Mouse (Mus musculus) liver, embryonic 13.5 days (tissue): ENCODE data around the gene Clec14a. TPM values are rescaled to one million over a fixed set of nuclear protein-coding genes. Genes with fewer than 3 reads are reported as not detected.

Experiments used
- ATAC-seq: fragments of 200-750 bp; cut with Nextera tagmentation; 2 replicates; pipeline ENCODE4 v1.8.0; 2017; ENCODE audit warnings: low read depth, mild to moderate bottlenecking, moderate number of reproducible peaks, moderate library complexity
- DNase-seq: peaks from one replicate; pipeline ENCODE4 v3.0.0; 2022
- H3K27ac ChIP-seq: fragments of 300-500 bp; sonication (generic); 2 replicates; pipeline ENCODE4 v1.5.1; 2015; ENCODE audit warnings: moderate library complexity, mild to moderate bottlenecking, inconsistent platforms
- H3K27me3 ChIP-seq: fragments of 300-500 bp; sonication (generic); 2 replicates; pipeline ENCODE4 v1.6.1; 2015; ENCODE audit warnings: mild to moderate bottlenecking, inconsistent platforms
- H3K36me3 ChIP-seq: fragments of 300-500 bp; sonication (generic); 2 replicates; pipeline ENCODE4 v1.6.1; 2015; ENCODE audit warnings: mild to moderate bottlenecking, inconsistent platforms
- H3K4me1 ChIP-seq: fragments of 300-500 bp; sonication (generic); replicated peaks from 2 replicates; pipeline ENCODE4 v1.6.1; 2015; ENCODE audit warnings: inconsistent platforms
- H3K4me2 ChIP-seq: fragments of 300-500 bp; sonication (generic); 2 replicates; pipeline ENCODE4 v1.6.1; 2015; ENCODE audit warnings: inconsistent platforms, mild to moderate bottlenecking, moderate library complexity
- H3K4me3 ChIP-seq: fragments of 300-500 bp; sonication (generic); replicated peaks from 2 replicates; pipeline ENCODE4 v1.5.1; 2015; ENCODE audit warnings: mild to moderate bottlenecking, inconsistent platforms
- H3K9ac ChIP-seq: fragments of 300-500 bp; sonication (generic); 2 replicates; pipeline ENCODE4 v1.6.1; 2015; ENCODE audit warnings: mild to moderate bottlenecking, inconsistent platforms
- H3K9me3 ChIP-seq: fragments of 300-500 bp; sonication (generic); replicated peaks from 2 replicates; pipeline ENCODE4 v1.6.1; 2016; ENCODE audit warnings: inconsistent platforms
- WGBS: fragments of 180-500 bp; shearing (Covaris S2); methylation state at CpG from one replicate; pipeline ENCODE4 v1.1.7; 2015; ENCODE audit not compliant: insufficient replicate concordance; 5-methylcytosine and 5-hydroxymethylcytosine counted together
- polyA plus RNA-seq: library from polyadenylated mRNA; unstranded; fragments of >200 nt; fragmentation: Nextera tagmentation; extraction: Ambion mirVana; gene quantifications from 2 replicates; pipeline ENCODE4 v1.2.1, GENCODE M21; 2015

Gene Clec14a
- polyA plus RNA-seq, 1 experiment from 2014 or later, result 4.2 TPM

DNA sequence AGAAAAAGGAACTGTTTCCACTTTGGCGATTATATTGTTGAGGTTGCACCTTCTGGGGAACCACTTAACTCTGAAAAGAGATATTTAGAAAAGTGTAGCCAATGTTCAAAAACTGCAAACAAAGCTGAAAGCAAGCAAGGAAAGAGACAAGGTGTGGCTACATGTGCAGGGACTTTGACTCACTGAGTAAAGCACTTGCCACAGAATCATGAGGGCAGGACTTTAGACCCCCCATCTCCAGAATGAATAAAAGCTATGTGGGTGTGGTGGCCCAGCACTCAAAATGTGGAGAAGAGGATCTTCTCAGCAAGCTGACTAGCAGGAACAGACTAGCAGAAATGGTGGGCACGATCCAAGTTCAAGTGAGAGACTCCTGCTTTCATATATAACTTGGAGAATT lies 36.6 kb downstream of the Clec14a start:
- Histone ChIP-seq H3K9ac (no peak overlapping the region), H3K27me3 (no peaks in the 10 kb centered on the region), H3K9me3 (no peaks in the 10 kb centered on the region), H3K36me3 (no peaks in the 10 kb centered on the region), H3K4me3 (no peak overlapping the region), H3K4me1 (no peaks in the 10 kb centered on the region), H3K27ac (no peak overlapping the region), H3K4me2 (no peak overlapping the region)
- 56% methylated on average over 2 of the region's 2 CpGs for WGBS
- DNase-seq, result no peak
- ATAC-seq, result no peak

DNA sequence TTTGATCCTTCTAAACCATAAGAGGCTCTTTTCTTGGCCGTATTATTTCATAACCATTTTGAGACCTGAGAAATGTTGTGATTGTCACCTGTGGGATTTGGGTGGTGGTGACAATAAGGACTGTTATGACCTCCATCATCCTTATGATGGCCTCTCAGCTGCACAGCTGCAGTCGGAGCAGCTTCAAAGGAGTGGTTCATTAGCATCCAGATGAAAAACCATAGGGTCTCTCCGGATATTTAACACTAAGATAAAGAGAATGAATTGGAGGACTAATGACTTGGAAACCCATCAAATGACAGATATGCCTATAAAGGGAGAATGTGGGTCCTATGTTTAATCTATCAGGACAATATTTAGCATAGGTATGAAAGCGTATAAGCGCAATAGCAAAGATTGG lies 43.4 kb downstream of the Clec14a start:
- Histone ChIP-seq H3K4me2 (no peak overlapping the region), H3K4me1 (no peaks in the 10 kb centered on the region), H3K36me3 (no peaks in the 10 kb centered on the region), H3K4me3 (no peak overlapping the region), H3K9ac (no peak overlapping the region), H3K27ac (no peak overlapping the region), H3K27me3 (no peaks in the 10 kb centered on the region), H3K9me3 (no peaks in the 10 kb centered on the region)
- no peak for ATAC-seq
- WGBS, result 79% methylated on average over 5 of the region's 5 CpGs
- DNase-seq, result no peak

DNA sequence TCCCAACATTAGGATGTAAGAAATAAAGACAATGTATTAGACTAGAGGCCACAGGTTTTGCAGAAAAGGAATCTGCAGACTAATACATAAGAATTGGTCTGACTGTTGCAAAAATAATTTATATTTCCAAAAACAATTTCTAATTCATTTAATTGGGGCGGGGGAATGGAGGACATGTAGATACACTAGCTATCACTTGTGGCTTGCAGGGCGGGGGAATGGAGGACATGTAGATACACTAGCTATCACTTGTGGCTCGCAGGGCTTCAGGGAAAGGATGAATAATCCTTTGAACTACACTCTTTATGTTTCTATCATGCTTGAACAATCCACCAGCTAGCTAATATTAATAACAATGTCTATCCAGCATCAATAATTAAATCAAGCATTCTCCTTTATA lies 50.0 kb downstream of the Clec14a start:
- ATAC-seq (no peak), DNase-seq (no peak)
- H3K27me3 ChIP-seq, result peaks cover 10% of the 10 kb centered on the region
- WGBS, result 72% methylated on average over 3 of the region's 3 CpGs
- H3K4me2 ChIP-seq, result no peak overlapping the region
- no peaks in the 10 kb centered on the region for H3K4me1 ChIP-seq
- H3K9me3 ChIP-seq, result no peaks in the 10 kb centered on the region
- no peak overlapping the region for H3K4me3 ChIP-seq
- no peak overlapping the region for H3K9ac ChIP-seq
- no peak overlapping the region for H3K27ac ChIP-seq
- H3K36me3 ChIP-seq, result no peaks in the 10 kb centered on the region

DNA sequence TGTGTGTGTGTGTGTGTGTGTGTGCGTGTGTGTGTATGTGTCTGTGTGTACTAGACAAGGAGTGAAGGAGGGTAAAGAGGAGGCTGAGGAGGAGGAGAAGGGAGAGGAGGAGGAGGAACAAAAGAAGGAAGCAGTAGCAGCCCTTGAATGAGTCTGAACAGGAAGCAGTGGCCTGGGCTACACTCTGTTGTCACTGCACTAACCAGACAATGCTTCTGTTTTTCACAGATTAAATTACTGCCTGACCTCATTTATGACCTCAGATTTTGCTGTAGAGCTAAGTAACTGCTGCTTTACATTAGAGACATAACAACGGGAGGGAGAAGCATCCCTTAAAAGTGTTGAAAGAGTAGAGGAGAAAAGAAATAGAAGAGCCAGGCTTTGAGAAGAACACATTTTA lies 52.9 kb downstream of the Clec14a start:
- Histone ChIP-seq H3K27me3 (peaks cover 39% of the 10 kb centered on the region), H3K9ac (no peak overlapping the region), H3K27ac (no peak overlapping the region), H3K36me3 (no peaks in the 10 kb centered on the region), H3K4me2 (no peak overlapping the region), H3K4me1 (0 out of 2 replicates have a peak, but pooled peaks cover 5% of the 10 kb centered on the region), H3K9me3 (no peaks in the 10 kb centered on the region), H3K4me3 (no peak overlapping the region)
- ATAC-seq (no peak), DNase-seq (no peak)
- WGBS, result 30% methylated on average over 2 of the region's 2 CpGs

Other genes starting within 250 kb of the Clec14a start
- gene Sstr1, start 57.5 kb downstream of the Clec14a start, polyA plus RNA-seq, result not detected in 2 replicates